Mouse (Mus musculus) cerebellum, adult 2 months (tissue): ENCODE measurements around the gene Cpeb3. TPM values are rescaled to one million over a fixed set of nuclear protein-coding genes. Genes with fewer than 3 reads are reported as not detected.

ENCODE experiments used
- DNase-seq, 2 experiments: peaks; one replicate each; pipeline ENCODE4 v3.0.0; 2021
- H3K27ac ChIP-seq: fragments of 200-500 bp; 2 replicates; pipeline ENCODE4 v1.5.1; 2012; ENCODE audit warnings: low read length, control low read depth, inconsistent platforms; ENCODE audit not compliant: insufficient read depth
- H3K27me3 ChIP-seq: fragments of 200-500 bp; 2 replicates; pipeline ENCODE4 v1.6.1; 2012; ENCODE audit warnings: inconsistent platforms, mild to moderate bottlenecking, low read length, moderate library complexity; ENCODE audit not compliant: control insufficient read depth, insufficient read depth
- H3K4me1 ChIP-seq: fragments of 200-500 bp; 2 replicates; pipeline ENCODE4 v1.6.1; 2011; ENCODE audit warnings: low read length; ENCODE audit not compliant: control insufficient read depth, insufficient read depth
- H3K4me3 ChIP-seq: fragments of 200-500 bp; replicated peaks from 2 replicates; pipeline ENCODE3; 2011; ENCODE audit warnings: mild to moderate bottlenecking, low read depth, low read length, control low read depth; ENCODE audit not compliant: insufficient read depth
- CTCF ChIP-seq: fragments of 200-500 bp; IDR thresholded peaks from 2 replicates; pipeline ENCODE4 v1.5.1; 2011; ENCODE audit warnings: low read depth, mild to moderate bottlenecking, control low read depth, low read length, moderate library complexity, borderline replicate concordance; ENCODE audit not compliant: insufficient read depth
- POLR2A ChIP-seq: fragments of 200-500 bp; IDR thresholded peaks from 2 replicates; pipeline ENCODE4 v1.6.1; 2011; ENCODE audit warnings: low read length, control low read depth, borderline replicate concordance; ENCODE audit not compliant: insufficient read depth
- WGBS: fragments of 180-500 bp; shearing (Covaris S2); methylation state at CpG from one replicate; pipeline ENCODE4 v1.1.7; 2018; 5-methylcytosine and 5-hydroxymethylcytosine counted together
- polyA plus RNA-seq: library from polyadenylated mRNA; depleted of rRNA; stranded (reverse); fragments of >200 nt; gene quantifications from 2 replicates; pipeline ENCODE4 v1.2.3, GENCODE M21; 2012; rRNA removed

Gene Cpeb3
- polyA plus RNA-seq, 1 experiment = 41.5 TPM

GRCm38 (mm10) chr19:37013461-37013860 lies 194.9 kb downstream of the Cpeb3 start:
- H3K4me1 ChIP-seq = no peaks in the 10 kb centered on the region
- DNase-seq = no peak
- no peak overlapping the region for H3K4me3 ChIP-seq
- WGBS = 95% methylated on average over 6 of the region's 6 CpGs
- TF ChIP-seq CTCF (no peak), POLR2A (no peak)
- H3K27me3 ChIP-seq = no peaks in the 10 kb centered on the region; the same call in 1 of the 2 replicates
- H3K27ac ChIP-seq = no peak overlapping the region

- no peak overlapping the region for H3K4me3 ChIP-seq
- no peak overlapping the region for H3K27ac ChIP-seq
- 93% methylated on average over 3 of the region's 3 CpGs for WGBS
- H3K4me1 ChIP-seq = no peaks in the 10 kb centered on the region
- DNase-seq = no peak
- H3K27me3 ChIP-seq = no peaks in the 10 kb centered on the region; the same call in 1 of the 2 replicates
- TF ChIP-seq CTCF (no peak), POLR2A (no peak)
These were observed 198.5 kb downstream of the Cpeb3 start for GRCm38 (mm10) chr19:37009878-37010281.

GRCm38 (mm10) chr19:37004557-37004956 lies 203.8 kb downstream of the Cpeb3 start:
- no peak overlapping the region for H3K27ac ChIP-seq
- no peak overlapping the region for H3K4me3 ChIP-seq
- DNase-seq = no peak
- H3K27me3 ChIP-seq = no peaks in the 10 kb centered on the region
- no peaks in the 10 kb centered on the region for H3K4me1 ChIP-seq
- WGBS = 92% methylated on average over 5 of the region's 5 CpGs
- TF ChIP-seq CTCF (no peak), POLR2A (no peak)

Other genes with a start within 250 kb of the Cpeb3 start
- gene March5, start 1.1 kb downstream of the Cpeb3 start, polyA plus RNA-seq = 67.2 and 67.7 TPM in 2 replicates
- gene Ide, start 129.3 kb upstream of the Cpeb3 start, polyA plus RNA-seq = 33.7 and 39.6 TPM in 2 replicates
- 0.46 and 0.49 TPM in 2 replicates for gene Kif11, start 167.8 kb upstream of the Cpeb3 start, polyA plus RNA-seq
- 1.7 and 1.9 TPM in 2 replicates for gene Hhex, start 226.2 kb upstream of the Cpeb3 start, polyA plus RNA-seq